In genomic region chr13:100774704-100775103, GRCm38 (mm10) we compare ENCODE assay signal across 9 mouse cellular contexts. TPM values are rescaled to one million over a fixed set of nuclear protein-coding genes. Genes with fewer than 3 reads are reported as not detected.
DNase-seq lines count a peak whose midpoint lies in the region; ATAC-seq and TF ChIP-seq lines count a peak whose summit lies in the region.
"Had no signal": no experiment of that assay in that cellular context is flagged by ENCODE, and none has a peak within 500 bp of the region (broad histone marks: within the 10 kb centered on the region; RNA-seq: fewer than 3 reads in every experiment).

No protein-coding gene starts in this region.

- peaks cover 41% of the 10 kb centered on the region for H3K36me3 ChIP-seq in heart, embryonic 10.5 days
- peaks cover 47% of the 10 kb centered on the region for H3K36me3 ChIP-seq in C2C12 (ENCODE audit: control insufficient read depth, insufficient read depth)
- no peaks in the 10 kb centered on the region for H3K36me3 ChIP-seq in forebrain, postnatal 0 days (ENCODE audit: insufficient read depth)
- H3K36me3 ChIP-seq in liver, embryonic 15.5 days (replicated peaks), result peaks cover 65% of the 10 kb centered on the region

- H3K4me2 ChIP-seq in forebrain, postnatal 0 days (ENCODE audit: low read depth), result peak overlapping the region; percentile 81; the same call in 1 of the 2 replicates
- peak overlapping the region; percentile 77 for H3K4me2 ChIP-seq in liver, embryonic 15.5 days

- ATAC-seq in forebrain, postnatal 0 days, result no peak
- no peak for ATAC-seq in liver, embryonic 15.5 days (ENCODE audit: insufficient read depth)
- ATAC-seq in inflammation-experienced regulatory T-cells, adult 6 months, result no peak

- no peak overlapping the region for H3K27ac ChIP-seq in heart, embryonic 10.5 days
- H3K27ac ChIP-seq in forebrain, postnatal 0 days (ENCODE audit: low read depth, low read length), result no peak overlapping the region
- 0 out of 2 replicates have a peak overlapping the region, but pooled peaks have one; percentile 85 for H3K27ac ChIP-seq in liver, embryonic 15.5 days (replicated peaks)

- H3ac ChIP-seq in C2C12 (ENCODE audit: control insufficient read depth, insufficient read length, low read depth), result no peak overlapping the region

- intact Hi-C loops in heart, postnatal 14 days (cut with DNase I), result no loop called here

- no peak overlapping the region for H3K9ac ChIP-seq in forebrain, postnatal 0 days
- H3K9ac ChIP-seq in liver, embryonic 15.5 days, result peak overlapping the region; percentile 78

- no peak for DNase-seq in heart, embryonic 10.5 days (ENCODE audit: low spot score)
- no peak for DNase-seq in heart, postnatal 14 days
- DNase-seq in forebrain, postnatal 0 days, result no peak
- no peak for DNase-seq in cerebellum, postnatal 36 days
- no peak for DNase-seq in left cerebral cortex, adult 9 months (ENCODE audit: low spot score in 2 of 2)
- DNase-seq: B cell, adult 2 months had no signal

- H3K4me3 ChIP-seq in heart, embryonic 10.5 days, result peak overlapping the region; percentile 98
- H3K4me3 ChIP-seq in C2C12 (ENCODE audit: insufficient read depth, poor library complexity, severe bottlenecking), result peak overlapping the region; percentile 94
- H3K4me3 ChIP-seq in forebrain, postnatal 0 days (ENCODE audit: low read depth, low read length), result no peak overlapping the region
- H3K4me3 ChIP-seq in liver, embryonic 15.5 days (replicated peaks), result peak overlapping the region; percentile 77

- no peaks in the 10 kb centered on the region for H3K27me3 ChIP-seq in heart, embryonic 10.5 days (ENCODE audit: insufficient read depth, poor library complexity, severe bottlenecking)
- no peaks in the 10 kb centered on the region for H3K27me3 ChIP-seq in C2C12 (ENCODE audit: control insufficient read depth, insufficient read depth, insufficient read length)
- H3K27me3 ChIP-seq in forebrain, postnatal 0 days (ENCODE audit: insufficient read depth, low read length), result no peaks in the 10 kb centered on the region
- H3K27me3 ChIP-seq in liver, embryonic 15.5 days, result no peaks in the 10 kb centered on the region

- peaks cover 4% of the 10 kb centered on the region for H3K79me3 ChIP-seq in C2C12 (ENCODE audit: low read depth)

- peaks cover 24% of the 10 kb centered on the region for H3K79me2 ChIP-seq in C2C12 (ENCODE audit: control insufficient read depth, insufficient read depth)

- H3K9me3 ChIP-seq in heart, embryonic 10.5 days, result no peaks in the 10 kb centered on the region
- H3K9me3 ChIP-seq in forebrain, postnatal 0 days (ENCODE audit: low read length), result no peaks in the 10 kb centered on the region
- no peaks in the 10 kb centered on the region for H3K9me3 ChIP-seq in liver, embryonic 15.5 days (replicated peaks)

- peaks cover 15% of the 10 kb centered on the region for H3K4me1 ChIP-seq in heart, embryonic 10.5 days
- 0 out of 2 replicates have a peak, but pooled peaks cover 3% of the 10 kb centered on the region for H3K4me1 ChIP-seq in forebrain, postnatal 0 days (ENCODE audit: insufficient read depth)
- H3K4me1 ChIP-seq in liver, embryonic 15.5 days (replicated peaks), result peaks cover 67% of the 10 kb centered on the region

- no peak for TF ChIP-seq CTCF in C2C12 (IDR thresholded peaks at IDR 0.05; ENCODE audit: control insufficient read depth, insufficient read depth, insufficient read length)
- no peak for TF ChIP-seq CTCF in forebrain, postnatal 0 days (IDR thresholded peaks at IDR 0.05; ENCODE audit: low read depth)

TF ChIP-seq in C2C12, 6 proteins besides CTCF, POLR2A, EP300 and RAD21:
- TF ChIP-seq CEBPB (IDR thresholded peaks at IDR 0.05; ENCODE audit: low read depth) (no peak), FOSL1 (IDR thresholded peaks at IDR 0.05; ENCODE audit: insufficient read depth, low read length, poor library complexity, severe bottlenecking) (no peak), MAX (IDR thresholded peaks at IDR 0.05) (no peak), MYOD1 (IDR thresholded peaks at IDR 0.05; ENCODE audit: control insufficient read depth, insufficient read length, low read depth) (no peak), USF1 (IDR thresholded peaks at IDR 0.05; ENCODE audit: low read depth) (peak; percentile 55), MYOG (IDR thresholded peaks at IDR 0.05; ENCODE audit: control insufficient read depth, extremely low read depth, insufficient read length) (no peak)
TF ChIP-seq in C2C12: peak in this region for 1.

RNA-seq across cellular contexts. Expression of gene Cenph, which starts 1.0 kb away (rescaled TPM):
- 28.9 and 38.1 TPM in 2 replicates for polyA plus RNA-seq in heart, embryonic 10.5 days (2016; fragmentation: Nextera tagmentation; extraction: Ambion mirVana)
- total RNA-seq in heart, postnatal 14 days (2021), result under 1 TPM; 0.36 to 0.80 TPM
- 17.9 TPM for polyA plus RNA-seq in C2C12 (2012; fragmentation: generic; extraction: Trizol)
- total RNA-seq in forebrain, postnatal 0 days (2014; rRNA removed), result 3.5 and 4.9 TPM in 2 replicates
- 6.8 and 7.7 TPM in 2 replicates for polyA plus RNA-seq in forebrain, postnatal 0 days (2015; fragmentation: Nextera tagmentation; extraction: Ambion mirVana)
- 26.5 and 31.0 TPM in 2 replicates for polyA plus RNA-seq in liver, embryonic 15.5 days (2015; fragmentation: Nextera tagmentation; extraction: Ambion mirVana)
- polyA plus RNA-seq in inflammation-experienced regulatory T-cells, adult 6 months (2017; shearing (Covaris generic)), result 10 to 100 TPM in 1 of 3 experiments, 1 to 10 TPM in 2; 3.2 to 16.6 (median 3.2) TPM

RNA-seq across cellular contexts. Expression of gene Ccnb1, which starts 11.7 kb away (rescaled TPM):
- polyA plus RNA-seq in heart, embryonic 10.5 days (2016; fragmentation: Nextera tagmentation; extraction: Ambion mirVana), result 295 and 306 TPM in 2 replicates
- 10 to 100 TPM in 1 of 2 experiments, 1 to 10 TPM in 1; 4.7 to 13.4 TPM for total RNA-seq in heart, postnatal 14 days (2021)
- polyA plus RNA-seq in C2C12 (2012; fragmentation: generic; extraction: Trizol), result 115 TPM
- 16.5 and 17.1 TPM in 2 replicates for total RNA-seq in forebrain, postnatal 0 days (2014; rRNA removed)
- 22.8 and 26.2 TPM in 2 replicates for polyA plus RNA-seq in forebrain, postnatal 0 days (2015; fragmentation: Nextera tagmentation; extraction: Ambion mirVana)
- polyA plus RNA-seq in liver, embryonic 15.5 days (2015; fragmentation: Nextera tagmentation; extraction: Ambion mirVana), result 221 and 222 TPM in 2 replicates
- 100 to 1,000 TPM in 1 of 3 experiments, 10 to 100 TPM in 2; 10.2 to 168 (median 20.0) TPM for polyA plus RNA-seq in inflammation-experienced regulatory T-cells, adult 6 months (2017; shearing (Covaris generic))

RNA-seq across cellular contexts. Expression of gene Mrps36, which starts 30.2 kb away (rescaled TPM):
- 202 and 238 TPM in 2 replicates for polyA plus RNA-seq in heart, embryonic 10.5 days (2016; fragmentation: Nextera tagmentation; extraction: Ambion mirVana)
- total RNA-seq in heart, postnatal 14 days (2021), result 100 to 1,000 TPM; 173 to 179 TPM
- polyA plus RNA-seq in C2C12 (2012; fragmentation: generic; extraction: Trizol), result 120 TPM
- 33.0 and 63.9 TPM in 2 replicates for total RNA-seq in forebrain, postnatal 0 days (2014; rRNA removed)
- polyA plus RNA-seq in forebrain, postnatal 0 days (2015; fragmentation: Nextera tagmentation; extraction: Ambion mirVana), result 151 and 181 TPM in 2 replicates
- 83.5 and 107 TPM in 2 replicates for polyA plus RNA-seq in liver, embryonic 15.5 days (2015; fragmentation: Nextera tagmentation; extraction: Ambion mirVana)
- 100 to 1,000 TPM; 104 to 123 (median 106) TPM for polyA plus RNA-seq in inflammation-experienced regulatory T-cells, adult 6 months (2017; shearing (Covaris generic))

RNA-seq across cellular contexts. Expression of gene Cdk7, which starts 44.0 kb away (rescaled TPM):
- polyA plus RNA-seq in heart, embryonic 10.5 days (2016; fragmentation: Nextera tagmentation; extraction: Ambion mirVana), result 86.2 and 106 TPM in 2 replicates
- total RNA-seq in heart, postnatal 14 days (2021), result 10 to 100 TPM; 24.1 to 24.9 TPM
- polyA plus RNA-seq in C2C12 (2012; fragmentation: generic; extraction: Trizol), result 27.8 TPM
- total RNA-seq in forebrain, postnatal 0 days (2014; rRNA removed), result 38.0 and 48.2 TPM in 2 replicates
- polyA plus RNA-seq in forebrain, postnatal 0 days (2015; fragmentation: Nextera tagmentation; extraction: Ambion mirVana), result 36.5 and 40.9 TPM in 2 replicates
- 31.9 and 32.1 TPM in 2 replicates for polyA plus RNA-seq in liver, embryonic 15.5 days (2015; fragmentation: Nextera tagmentation; extraction: Ambion mirVana)
- 10 to 100 TPM; 80.9 to 96.4 (median 82.6) TPM for polyA plus RNA-seq in inflammation-experienced regulatory T-cells, adult 6 months (2017; shearing (Covaris generic))

RNA-seq across cellular contexts. Expression of gene Slc30a5, which starts 58.5 kb away (rescaled TPM):
- 39.0 and 45.6 TPM in 2 replicates for polyA plus RNA-seq in heart, embryonic 10.5 days (2016; fragmentation: Nextera tagmentation; extraction: Ambion mirVana)
- 10 to 100 TPM; 23.6 to 24.8 TPM for total RNA-seq in heart, postnatal 14 days (2021)
- polyA plus RNA-seq in C2C12 (2012; fragmentation: generic; extraction: Trizol), result 21.7 TPM
- 44.8 and 59.7 TPM in 2 replicates for total RNA-seq in forebrain, postnatal 0 days (2014; rRNA removed)
- polyA plus RNA-seq in forebrain, postnatal 0 days (2015; fragmentation: Nextera tagmentation; extraction: Ambion mirVana), result 16.9 and 23.0 TPM in 2 replicates
- polyA plus RNA-seq in liver, embryonic 15.5 days (2015; fragmentation: Nextera tagmentation; extraction: Ambion mirVana), result 25.1 and 25.5 TPM in 2 replicates
- 10 to 100 TPM; 11.5 to 15.0 (median 12.7) TPM for polyA plus RNA-seq in inflammation-experienced regulatory T-cells, adult 6 months (2017; shearing (Covaris generic))
